Mouse (Mus musculus): ENCODE data around the gene Plpp6. TPM values are rescaled to one million over a fixed set of nuclear protein-coding genes. Genes with fewer than 3 reads are reported as not detected.
"Not testable (repeated sequence)": the region's sequence is repeated elsewhere in the genome, so short reads cannot be mapped to it uniquely, and the experiment has no call there.

Gene Plpp6
- polyA plus RNA-seq, 1 experiment from 2014 or later, result 6.4 TPM

DNA sequence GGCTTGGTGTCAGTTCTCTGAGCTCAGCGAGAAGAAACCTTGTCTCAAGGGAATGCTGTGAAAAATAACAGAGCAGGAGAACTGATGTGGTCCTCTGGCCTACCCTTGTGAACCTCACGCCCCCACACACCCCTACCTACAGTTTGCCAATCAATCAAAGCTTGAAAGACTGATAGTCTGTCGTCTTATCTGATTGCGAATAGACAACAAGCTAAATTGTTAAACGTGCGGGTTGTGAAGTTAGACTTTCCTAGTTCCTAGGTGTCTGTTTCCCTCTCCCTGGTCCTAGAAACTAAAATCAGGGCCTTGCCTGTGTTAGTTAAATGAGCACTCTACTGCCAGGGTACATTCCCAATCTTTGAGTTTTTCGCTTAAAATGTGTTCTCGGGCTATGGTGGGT lies 25.8 kb downstream of the Plpp6 start:
- no peak for ATAC-seq (ENCODE audit: extremely low read depth, insufficient number of reproducible peaks, low FRiP score, low TSS enrichment)
- no peaks in the 10 kb centered on the region for H3K9me3 ChIP-seq
- H3K4me1 ChIP-seq, result peaks cover 19% of the 10 kb centered on the region
- peak overlapping the region; percentile 97 for H3K27ac ChIP-seq (replicated peaks)
- H3K4me2 ChIP-seq, result peak overlapping the region; percentile 84
- peak overlapping the region; percentile 89 for H3K9ac ChIP-seq
- WGBS, result 47% methylated on average over 8 of the region's 8 CpGs
- H3K4me3 ChIP-seq, result peak overlapping the region; percentile 95
- H3K27me3 ChIP-seq (replicated peaks), result no peaks in the 10 kb centered on the region
- H3K36me3 ChIP-seq, result peaks cover 18% of the 10 kb centered on the region

DNA sequence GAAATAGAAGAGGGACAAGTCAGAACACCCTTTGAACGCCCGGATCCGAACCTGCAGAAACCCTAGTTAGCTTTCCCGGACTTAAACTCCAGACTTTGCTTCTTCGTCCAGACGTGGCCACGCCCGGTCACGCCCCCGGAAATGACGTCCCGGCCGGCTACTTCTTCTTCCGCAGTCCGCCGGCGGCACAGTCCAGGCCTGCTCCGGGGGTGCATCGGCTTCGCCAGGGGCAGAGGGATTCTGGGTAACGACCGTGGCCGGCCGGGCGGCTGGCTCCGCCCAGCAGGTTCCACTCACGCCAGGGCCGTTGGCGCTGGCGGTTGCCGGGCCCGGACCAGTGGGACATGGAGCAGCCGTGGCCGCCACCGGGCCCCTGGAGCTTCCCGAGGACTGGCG lies 26.4 kb downstream of the Plpp6 start, which contains the start of gene Cdc37l1:
Cdc37l1 (plus strand) TSS at position 159 of the 396 bp plus-strand sequence.
- ATAC-seq (ENCODE audit: extremely low read depth, insufficient number of reproducible peaks, low FRiP score, low TSS enrichment), result peak; percentile 98
- WGBS, result under 1% methylated on average over 37 of the region's 37 CpGs

DNA sequence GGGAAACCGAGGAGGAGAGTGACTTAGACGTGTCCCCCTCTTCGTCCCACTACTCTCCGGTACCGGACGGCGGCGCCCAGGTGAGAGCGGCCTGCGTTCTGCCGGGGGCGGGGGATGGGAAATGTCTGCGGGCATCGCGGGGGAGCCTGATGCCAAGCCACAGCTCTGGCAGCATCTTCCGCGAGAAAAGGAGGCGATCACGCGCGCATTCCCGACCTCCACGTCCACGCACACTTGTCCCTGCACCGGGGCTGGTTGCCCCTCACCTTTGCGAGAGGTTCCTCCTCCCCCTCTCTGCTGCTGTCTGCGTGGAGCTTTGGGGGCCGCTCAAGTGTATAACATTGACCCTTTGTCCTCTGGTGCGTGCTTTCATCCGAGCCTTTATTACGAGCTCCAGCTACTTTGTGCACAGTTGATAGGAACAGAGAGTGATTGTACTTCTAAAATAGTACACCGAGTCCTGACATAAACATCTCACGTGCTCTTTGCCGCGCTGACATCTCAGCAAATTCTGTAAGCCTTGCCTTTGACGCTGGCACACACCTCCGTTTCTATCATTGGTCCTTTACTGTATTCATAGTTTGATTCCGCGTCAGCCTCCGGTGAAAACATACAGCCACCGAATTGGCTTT lies 27.0 kb downstream of the Plpp6 start:
- Histone ChIP-seq H3K9me3 (no peaks in the 10 kb centered on the region), H3K27me3 (replicated peaks) (no peaks in the 10 kb centered on the region), H3K4me2 (peak overlapping the region; percentile 84), H3K4me1 (peaks cover 19% of the 10 kb centered on the region), H3K36me3 (peaks cover 30% of the 10 kb centered on the region), H3K4me3 (peak overlapping the region; percentile 95), H3K27ac (replicated peaks) (peak overlapping the region; percentile 97), H3K9ac (peak overlapping the region; percentile 89)
- under 1% methylated on average over 32 of the region's 41 CpGs for WGBS
- peak; percentile 44 for ATAC-seq (ENCODE audit: extremely low read depth, insufficient number of reproducible peaks, low FRiP score, low TSS enrichment)

More for the DNA sequence above, 26.4 kb downstream of the Plpp6 start, which contains the start of gene Cdc37l1:
- H3K9ac ChIP-seq, result peak within 1 kb of the TSS; percentile 89
- H3K4me1 ChIP-seq, result peaks cover 19% of the 10 kb centered on the region
- H3K4me3 ChIP-seq, result peak within 1 kb of the TSS; percentile 95
- H3K27ac ChIP-seq (replicated peaks), result peak within 1 kb of the TSS; percentile 97
- peaks cover 25% of the 10 kb centered on the region for H3K36me3 ChIP-seq
- H3K9me3 ChIP-seq, result no peaks in the 10 kb centered on the region
- no peaks in the 10 kb centered on the region for H3K27me3 ChIP-seq (replicated peaks)
- peak within 1 kb of the TSS; percentile 84 for H3K4me2 ChIP-seq

DNA sequence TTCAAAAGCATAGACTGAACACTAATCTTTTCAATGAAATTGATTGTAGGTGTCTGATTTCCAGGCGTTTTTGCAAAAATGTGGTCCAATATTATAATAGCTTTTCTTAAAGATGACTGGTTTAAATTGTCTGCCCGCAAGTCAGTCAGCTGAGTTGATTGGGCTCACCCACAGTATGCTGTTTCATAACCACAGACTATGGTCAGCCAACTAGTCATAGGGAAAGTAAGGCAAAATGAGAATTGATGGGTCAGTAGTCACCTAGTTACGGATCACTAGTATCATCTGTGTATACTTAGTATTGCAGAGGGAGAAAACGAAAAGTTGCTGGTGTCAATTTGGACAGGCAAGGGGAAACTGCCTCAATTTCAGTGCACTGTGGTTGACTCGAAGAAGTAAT lies 27.6 kb downstream of the Plpp6 start:
- Histone ChIP-seq H3K36me3 (peaks cover 37% of the 10 kb centered on the region), H3K9me3 (no peaks in the 10 kb centered on the region), H3K4me1 (peaks cover 19% of the 10 kb centered on the region), H3K27me3 (replicated peaks) (no peaks in the 10 kb centered on the region), H3K27ac (replicated peaks) (peak overlapping the region; percentile 97), H3K4me2 (peak overlapping the region; percentile 84), H3K9ac (peak overlapping the region; percentile 89), H3K4me3 (peak overlapping the region; percentile 95)
- ATAC-seq (ENCODE audit: extremely low read depth, insufficient number of reproducible peaks, low FRiP score, low TSS enrichment), result no peak
- 62% methylated on average over 5 of the region's 5 CpGs for WGBS

DNA sequence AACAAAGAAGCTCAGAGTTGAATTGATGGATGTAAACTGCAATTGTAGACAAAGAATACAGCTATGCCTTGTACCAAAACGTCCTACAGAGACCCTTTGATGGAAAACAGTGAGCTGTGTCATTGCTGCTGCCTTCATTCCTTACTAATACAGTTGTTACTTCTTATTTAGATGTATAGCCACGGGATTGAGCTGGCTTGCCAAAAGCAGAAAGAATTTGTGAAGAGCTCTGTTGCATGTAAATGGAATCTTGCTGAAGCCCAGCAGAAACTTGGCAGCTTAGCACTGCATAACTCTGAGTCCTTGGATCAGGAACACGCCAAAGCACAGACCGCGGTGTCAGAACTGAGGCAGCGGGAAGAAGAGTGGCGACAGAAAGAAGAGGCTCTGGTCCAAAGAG lies 31.1 kb downstream of the Plpp6 start:
- H3K9ac ChIP-seq, result no peak overlapping the region
- H3K4me3 ChIP-seq, result no peak overlapping the region
- no peak overlapping the region; the same call in 1 of the 2 replicates for H3K27ac ChIP-seq (replicated peaks)
- H3K9me3 ChIP-seq, result no peaks in the 10 kb centered on the region
- H3K4me1 ChIP-seq, result peaks cover 11% of the 10 kb centered on the region
- H3K27me3 ChIP-seq (replicated peaks), result no peaks in the 10 kb centered on the region
- H3K4me2 ChIP-seq, result no peak overlapping the region
- WGBS, result 84% methylated on average over 7 of the region's 7 CpGs
- no peak for ATAC-seq (ENCODE audit: extremely low read depth, insufficient number of reproducible peaks, low FRiP score, low TSS enrichment)
- peaks cover 54% of the 10 kb centered on the region for H3K36me3 ChIP-seq

DNA sequence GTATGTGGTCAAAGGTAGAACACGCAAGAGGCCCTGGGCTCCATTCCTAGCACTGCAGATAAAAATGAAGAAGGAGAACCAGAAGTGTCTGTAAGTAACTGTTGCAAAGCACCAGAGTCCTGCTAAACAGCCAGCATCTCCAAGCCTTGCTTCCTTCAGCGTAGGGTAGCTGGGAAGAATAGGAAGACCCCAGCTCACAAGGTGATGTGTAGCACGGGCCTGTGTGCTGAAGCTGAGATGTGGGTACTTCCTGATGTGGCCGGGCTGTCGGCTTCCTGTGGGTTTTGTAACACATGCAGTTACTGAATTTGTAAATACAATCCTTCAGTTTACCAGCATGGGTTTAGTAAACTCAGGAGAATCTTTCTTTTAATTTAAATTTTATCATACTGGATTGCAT lies 31.6 kb downstream of the Plpp6 start:
- H3K36me3 ChIP-seq, result peaks cover 59% of the 10 kb centered on the region

DNA sequence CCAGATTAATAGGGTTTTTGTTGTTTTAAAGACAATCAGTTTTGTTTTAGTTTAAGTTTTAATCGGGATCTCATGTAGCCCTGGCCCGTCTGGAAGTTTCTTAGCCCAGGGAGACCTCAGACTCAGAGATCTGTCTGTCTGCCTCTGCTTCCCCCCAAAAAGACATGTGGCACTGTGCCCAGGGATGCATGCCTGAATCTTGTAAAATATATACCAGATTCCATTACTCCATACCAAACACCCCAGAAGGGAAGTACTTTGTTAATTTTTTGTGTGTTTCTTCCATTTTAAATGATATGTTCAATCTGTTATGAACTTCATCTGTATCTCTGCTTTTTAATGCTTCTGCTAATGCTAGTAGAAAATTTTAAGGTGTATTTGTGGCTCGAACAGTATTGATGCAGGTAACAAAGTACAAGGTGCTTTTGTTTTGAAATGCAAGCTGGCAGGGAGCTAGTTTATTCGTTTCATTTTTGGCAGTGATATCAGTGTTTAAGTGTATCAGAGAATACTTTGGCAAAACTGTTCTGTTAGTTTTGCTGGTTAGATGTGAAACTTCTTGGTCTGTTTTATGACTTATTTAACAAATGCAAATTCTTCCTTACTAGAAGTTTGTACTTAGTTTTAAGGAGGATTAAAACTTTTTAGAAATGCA lies 34.4 kb downstream of the Plpp6 start:
- peaks cover 78% of the 10 kb centered on the region for H3K36me3 ChIP-seq
- ATAC-seq (ENCODE audit: extremely low read depth, insufficient number of reproducible peaks, low FRiP score, low TSS enrichment), result no peak
- no peak overlapping the region for H3K4me3 ChIP-seq
- 84% methylated on average over 4 of the region's 4 CpGs for WGBS
- H3K4me1 ChIP-seq, result peaks cover 2% of the 10 kb centered on the region; the same call in 1 of the 2 replicates
- no peaks in the 10 kb centered on the region for H3K27me3 ChIP-seq (replicated peaks)
- H3K4me2 ChIP-seq, result no peak overlapping the region
- no peak overlapping the region for H3K27ac ChIP-seq (replicated peaks)
- H3K9me3 ChIP-seq, result no peaks in the 10 kb centered on the region
- H3K9ac ChIP-seq, result no peak overlapping the region

More for the DNA sequence above, 31.6 kb downstream of the Plpp6 start:
- no peak for ATAC-seq (ENCODE audit: extremely low read depth, insufficient number of reproducible peaks, low FRiP score, low TSS enrichment)
- WGBS, result 88% methylated on average over 5 of the region's 5 CpGs
- H3K4me1 ChIP-seq, result peaks cover 11% of the 10 kb centered on the region
- no peak overlapping the region for H3K9ac ChIP-seq
- H3K4me3 ChIP-seq, result no peak overlapping the region
- no peaks in the 10 kb centered on the region for H3K27me3 ChIP-seq (replicated peaks)
- H3K9me3 ChIP-seq, result no peaks in the 10 kb centered on the region
- H3K27ac ChIP-seq (replicated peaks), result no peak overlapping the region
- H3K4me2 ChIP-seq, result no peak overlapping the region

DNA sequence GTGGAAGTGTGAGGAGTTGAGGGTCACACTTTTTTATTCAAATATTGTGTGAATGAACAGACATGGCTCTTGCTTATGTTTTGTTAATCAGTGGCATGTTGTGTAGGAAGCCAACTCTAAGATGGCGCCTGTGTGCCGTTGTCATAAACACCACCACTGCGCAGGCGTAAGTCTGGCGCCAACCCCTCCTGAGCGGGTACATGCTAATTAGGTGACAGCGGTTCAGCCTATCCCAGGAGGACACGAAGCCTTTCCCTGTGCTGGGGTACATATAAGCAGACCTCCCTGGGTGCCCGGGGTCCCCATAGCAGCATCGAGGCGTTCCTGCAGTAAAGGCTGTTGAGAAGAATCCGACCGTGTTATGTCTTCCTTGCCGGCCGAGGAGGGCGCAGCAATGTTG lies 36.6 kb downstream of the Plpp6 start:
- not testable (repeated sequence) for H3K27me3 ChIP-seq (replicated peaks); H3K27ac ChIP-seq (replicated peaks); H3K9ac ChIP-seq; H3K9me3 ChIP-seq; H3K4me1 ChIP-seq; H3K4me3 ChIP-seq; H3K4me2 ChIP-seq; ATAC-seq (ENCODE audit: extremely low read depth, insufficient number of reproducible peaks, low FRiP score, low TSS enrichment)
- WGBS, result 96% methylated on average over 16 of the region's 16 CpGs
- peaks cover 66% of the 10 kb centered on the region for H3K36me3 ChIP-seq

DNA sequence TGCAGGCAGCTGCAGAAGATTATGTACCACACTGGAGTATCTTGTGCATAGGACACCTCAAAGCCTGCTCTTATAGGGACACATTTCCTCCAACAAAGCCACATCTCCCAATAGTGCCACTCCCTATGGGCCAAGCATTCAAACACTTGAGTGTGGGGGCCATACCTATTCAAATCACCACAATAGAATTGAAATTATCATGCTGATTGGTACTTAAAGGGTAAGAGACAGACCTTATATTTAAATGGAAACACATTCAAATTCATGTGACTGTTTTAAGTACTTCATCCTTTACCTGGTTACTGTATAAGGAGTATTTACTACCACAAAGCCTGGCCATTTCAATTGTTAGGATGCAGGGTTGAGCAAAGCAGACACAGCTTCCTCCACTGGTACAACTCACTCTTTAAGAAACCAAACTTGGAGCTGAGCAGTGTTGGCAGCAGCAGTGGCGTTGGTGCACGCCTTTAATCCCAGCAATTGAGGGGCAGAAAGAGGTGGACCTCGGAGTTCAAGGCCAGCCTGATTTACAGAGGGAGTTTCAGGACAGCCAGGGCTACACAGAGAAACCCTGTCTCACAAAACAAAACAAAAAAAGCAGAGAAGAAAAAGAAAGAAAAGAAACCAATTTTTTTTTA lies 44.4 kb downstream of the Plpp6 start:
- no peak overlapping the region for H3K9ac ChIP-seq
- no peak for ATAC-seq (ENCODE audit: extremely low read depth, insufficient number of reproducible peaks, low FRiP score, low TSS enrichment)
- H3K4me2 ChIP-seq, result no peak overlapping the region
- H3K9me3 ChIP-seq, result no peaks in the 10 kb centered on the region
- 91% methylated on average over 3 of the region's 3 CpGs for WGBS
- H3K27me3 ChIP-seq (replicated peaks), result no peaks in the 10 kb centered on the region
- peaks cover 73% of the 10 kb centered on the region for H3K36me3 ChIP-seq
- no peak overlapping the region for H3K27ac ChIP-seq (replicated peaks)
- H3K4me1 ChIP-seq, result 0 out of 2 replicates have a peak, but pooled peaks cover 4% of the 10 kb centered on the region
- no peak overlapping the region for H3K4me3 ChIP-seq

DNA sequence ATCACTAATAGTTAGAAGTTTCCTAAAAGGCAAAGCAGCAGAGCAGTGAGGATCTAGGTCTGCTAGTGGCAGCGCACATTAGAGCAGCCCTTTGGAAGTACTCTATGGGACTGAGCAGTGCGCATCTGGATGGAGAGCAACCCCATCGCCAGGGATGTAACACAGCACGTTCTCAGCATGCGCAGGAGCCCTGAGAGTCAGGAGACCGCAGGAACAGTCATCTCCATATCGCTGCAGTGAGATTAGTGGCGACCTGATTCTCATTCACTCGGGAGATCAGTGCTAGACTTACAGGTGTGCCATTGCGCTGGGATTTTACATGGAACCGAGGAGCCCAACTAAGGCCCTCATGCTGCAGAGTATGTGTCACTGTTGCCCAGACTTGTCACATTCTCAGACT lies 45.3 kb downstream of the Plpp6 start:
- Histone ChIP-seq H3K4me2 (no peak overlapping the region), H3K27me3 (replicated peaks) (no peaks in the 10 kb centered on the region), H3K9ac (no peak overlapping the region), H3K4me1 (0 out of 2 replicates have a peak, but pooled peaks cover 4% of the 10 kb centered on the region), H3K9me3 (no peaks in the 10 kb centered on the region), H3K4me3 (no peak overlapping the region), H3K36me3 (peaks cover 80% of the 10 kb centered on the region), H3K27ac (replicated peaks) (no peak overlapping the region)
- 95% methylated on average over 11 of the region's 11 CpGs for WGBS
- ATAC-seq (ENCODE audit: extremely low read depth, insufficient number of reproducible peaks, low FRiP score, low TSS enrichment), result no peak

DNA sequence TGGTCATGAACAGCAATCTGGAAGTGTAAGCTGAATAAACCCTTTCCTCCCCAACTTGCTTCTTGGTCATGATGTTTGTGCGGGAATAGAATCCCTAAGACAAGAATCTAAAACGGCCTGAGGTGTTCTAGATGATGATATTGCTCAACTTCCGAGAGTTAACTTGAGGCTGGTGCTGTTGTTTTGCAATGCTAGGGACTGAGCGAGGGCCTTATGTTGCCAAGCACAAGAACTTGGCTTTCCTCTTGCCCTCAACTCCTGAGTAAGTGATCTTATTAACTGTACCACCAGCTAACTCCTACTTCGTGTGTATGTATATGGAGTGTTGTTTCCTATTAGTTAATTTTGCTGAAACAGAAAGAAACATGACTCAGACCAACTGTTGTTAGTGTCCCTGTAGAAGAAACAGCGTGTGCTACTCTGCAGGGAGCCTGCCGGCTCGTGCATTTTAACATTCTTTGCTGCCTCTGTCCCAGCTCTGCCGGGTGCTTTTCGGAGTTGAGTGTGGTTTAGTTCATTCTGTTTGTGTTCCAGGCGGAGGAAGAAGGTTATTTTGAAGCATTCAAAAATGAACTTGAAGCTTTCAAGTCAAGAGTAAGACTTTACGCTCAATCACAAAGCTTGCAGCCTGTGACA lies 47.7 kb downstream of the Plpp6 start:
- no peaks in the 10 kb centered on the region for H3K27me3 ChIP-seq (replicated peaks)
- peaks cover 86% of the 10 kb centered on the region for H3K36me3 ChIP-seq
- H3K4me2 ChIP-seq, result no peak overlapping the region
- no peak for ATAC-seq (ENCODE audit: extremely low read depth, insufficient number of reproducible peaks, low FRiP score, low TSS enrichment)
- H3K4me3 ChIP-seq, result no peak overlapping the region
- 0 out of 2 replicates have a peak, but pooled peaks cover 6% of the 10 kb centered on the region for H3K4me1 ChIP-seq
- 88% methylated on average over 12 of the region's 12 CpGs for WGBS
- H3K9me3 ChIP-seq, result no peaks in the 10 kb centered on the region
- no peak overlapping the region for H3K9ac ChIP-seq
- H3K27ac ChIP-seq (replicated peaks), result no peak overlapping the region
